Mouse (Mus musculus): ENCODE results near the gene Rai1. TPM values are rescaled to one million over a fixed set of nuclear protein-coding genes. Genes with fewer than 3 reads are reported as not detected.

Rai1 gene
- polyA plus RNA-seq, 1 experiment = 47.8 TPM

- no peak for DNase-seq (ENCODE audit: extremely low spot score in 1 of 2, low spot score in 1 of 2)
Observed at GRCm38 (mm10) chr11:60209933-60210249, 105.1 kb downstream of the Rai1 start.

GRCm38 (mm10) chr11:60210305-60210724 is 105.5 kb downstream of the Rai1 start:
- peak; percentile 70 to 85 for DNase-seq (ENCODE audit: extremely low spot score in 1 of 2, low spot score in 1 of 2)

- DNase-seq (ENCODE audit: extremely low spot score in 1 of 2, low spot score in 1 of 2) = no peak
Observed at GRCm38 (mm10) chr11:60211152-60211551, 106.3 kb downstream of the Rai1 start.

- DNase-seq (ENCODE audit: extremely low spot score in 1 of 2, low spot score in 1 of 2) = no peak
Observed at GRCm38 (mm10) chr11:60211761-60212160, 106.9 kb downstream of the Rai1 start.

GRCm38 (mm10) chr11:60213266-60213665 is 108.5 kb downstream of the Rai1 start:
- DNase-seq (ENCODE audit: extremely low spot score in 1 of 2, low spot score in 1 of 2) = no peak

- no peak for DNase-seq (ENCODE audit: extremely low spot score in 1 of 2, low spot score in 1 of 2)
Observed at GRCm38 (mm10) chr11:60216671-60217070, 111.9 kb downstream of the Rai1 start.

- no peak for DNase-seq (ENCODE audit: extremely low spot score in 1 of 2, low spot score in 1 of 2)
Observed at GRCm38 (mm10) chr11:60217467-60217866, 112.7 kb downstream of the Rai1 start.

GRCm38 (mm10) chr11:60219609-60220008 is 114.8 kb downstream of the Rai1 start:
- DNase-seq (ENCODE audit: extremely low spot score in 1 of 2, low spot score in 1 of 2) = no peak

GRCm38 (mm10) chr11:60220291-60220804 is 115.5 kb downstream of the Rai1 start:
- peak; percentile 62 to 88 for DNase-seq (ENCODE audit: extremely low spot score in 1 of 2, low spot score in 1 of 2)

GRCm38 (mm10) chr11:60221425-60221824 is 116.6 kb downstream of the Rai1 start:
- no peak for DNase-seq (ENCODE audit: extremely low spot score in 1 of 2, low spot score in 1 of 2)

GRCm38 (mm10) chr11:60222085-60222468 is 117.3 kb downstream of the Rai1 start:
- DNase-seq (ENCODE audit: extremely low spot score in 1 of 2, low spot score in 1 of 2) = no peak

- peak; percentile 59 to 77 for DNase-seq (ENCODE audit: extremely low spot score in 1 of 2, low spot score in 1 of 2)
Observed at GRCm38 (mm10) chr11:60222469-60223236, 117.8 kb downstream of the Rai1 start, which contains the start of gene Srebf1. Srebf1 (minus strand) TSS chr11:60222581.

- no peak for DNase-seq (ENCODE audit: extremely low spot score in 1 of 2, low spot score in 1 of 2)
Observed at GRCm38 (mm10) chr11:60224676-60225075, 119.9 kb downstream of the Rai1 start.

- no peak for DNase-seq (ENCODE audit: extremely low spot score in 1 of 2, low spot score in 1 of 2)
Observed at GRCm38 (mm10) chr11:60225874-60226273, 121.1 kb downstream of the Rai1 start.

GRCm38 (mm10) chr11:60228525-60228924 is 123.7 kb downstream of the Rai1 start:
- no peak for DNase-seq (ENCODE audit: extremely low spot score in 1 of 2, low spot score in 1 of 2)

GRCm38 (mm10) chr11:60229821-60230220 is 125.0 kb downstream of the Rai1 start:
- DNase-seq (ENCODE audit: extremely low spot score in 1 of 2, low spot score in 1 of 2) = no peak

- no peak for DNase-seq (ENCODE audit: extremely low spot score in 1 of 2, low spot score in 1 of 2)
Observed at GRCm38 (mm10) chr11:60230512-60230911, 125.7 kb downstream of the Rai1 start.

GRCm38 (mm10) chr11:60231326-60231725 is 126.5 kb downstream of the Rai1 start:
- DNase-seq (ENCODE audit: extremely low spot score in 1 of 2, low spot score in 1 of 2) = no peak

- DNase-seq (ENCODE audit: extremely low spot score in 1 of 2, low spot score in 1 of 2) = no peak
Observed at GRCm38 (mm10) chr11:60231951-60232350, 127.1 kb downstream of the Rai1 start.

GRCm38 (mm10) chr11:60232441-60233058 is 127.7 kb downstream of the Rai1 start:
- DNase-seq (ENCODE audit: extremely low spot score in 1 of 2, low spot score in 1 of 2) = no peak

GRCm38 (mm10) chr11:60233235-60233634 is 128.4 kb downstream of the Rai1 start:
- peak in 1 of 2 experiments; percentile 53 for DNase-seq (ENCODE audit: extremely low spot score in 1 of 2, low spot score in 1 of 2)

- DNase-seq (ENCODE audit: extremely low spot score in 1 of 2, low spot score in 1 of 2) = no peak
Observed at GRCm38 (mm10) chr11:60235351-60235750, 130.5 kb downstream of the Rai1 start.
